Mouse (Mus musculus) adrenal gland, postnatal 25 days (tissue): ENCODE measurements around the gene Vim. TPM values are rescaled to one million over a fixed set of nuclear protein-coding genes. Genes with fewer than 3 reads are reported as not detected.
"Not testable (repeated sequence)": the region's sequence is repeated elsewhere in the genome, so short reads cannot be mapped to it uniquely, and the experiment has no call there.

Source experiments
- DNase-seq: peaks from one replicate; pipeline ENCODE4 v3.0.0; 2021; ENCODE audit warnings: mixed read lengths
- total RNA-seq: library from RNA; stranded (reverse); gene quantifications from 2 replicates; pipeline ENCODE4 v1.2.3, GENCODE M21; 2021

Vim gene
- total RNA-seq, 1 experiment from 2014 or later, result 122 TPM

GRCm38 (mm10) chr2:13570122-13570521 lies 3.6 kb upstream of the Vim start:
- no peak for DNase-seq

- no peak for DNase-seq
Observed at GRCm38 (mm10) chr2:13572101-13572553, 1.6 kb upstream of the Vim start.

- no peak for DNase-seq
Observed at GRCm38 (mm10) chr2:13572647-13573407, 900 bp upstream of the Vim start.

GRCm38 (mm10) chr2:13574066-13574800 lies 506 bp downstream of the Vim start:
- DNase-seq, result peak; percentile 64

- peak; percentile 23 for DNase-seq
Observed at GRCm38 (mm10) chr2:13574801-13575150, 1.0 kb downstream of the Vim start.

GRCm38 (mm10) chr2:13575287-13575801 lies 1.6 kb downstream of the Vim start:
- DNase-seq, result peak; percentile 82

- DNase-seq, result no peak
Observed at GRCm38 (mm10) chr2:13575926-13576325, 2.2 kb downstream of the Vim start.

- no peak for DNase-seq
Observed at GRCm38 (mm10) chr2:13577399-13577798, 3.7 kb downstream of the Vim start.

GRCm38 (mm10) chr2:13578473-13579152 lies 4.9 kb downstream of the Vim start:
- peak; percentile 2 for DNase-seq

GRCm38 (mm10) chr2:13579315-13579714 lies 5.6 kb downstream of the Vim start:
- DNase-seq, result no peak

GRCm38 (mm10) chr2:13579991-13580390 lies 6.3 kb downstream of the Vim start:
- DNase-seq, result no peak

- DNase-seq, result no peak
Observed at GRCm38 (mm10) chr2:13582184-13582583, 8.5 kb downstream of the Vim start.

GRCm38 (mm10) chr2:13583746-13584145 lies 10.0 kb downstream of the Vim start:
- DNase-seq, result not testable (repeated sequence)

- no peak for DNase-seq
Observed at GRCm38 (mm10) chr2:13593328-13593727, 19.6 kb downstream of the Vim start.

GRCm38 (mm10) chr2:13596965-13597656 lies 23.4 kb downstream of the Vim start:
- no peak for DNase-seq

GRCm38 (mm10) chr2:13598166-13598565 lies 24.4 kb downstream of the Vim start:
- no peak for DNase-seq

GRCm38 (mm10) chr2:13603093-13603492 lies 29.4 kb downstream of the Vim start:
- no peak for DNase-seq

GRCm38 (mm10) chr2:13603636-13604035 lies 29.9 kb downstream of the Vim start:
- DNase-seq, result not testable (repeated sequence)

GRCm38 (mm10) chr2:13630136-13630832 lies 56.6 kb downstream of the Vim start:
- peak; percentile 3 for DNase-seq
